Mouse (Mus musculus): Measurements from ENCODE around the gene Zfp385b. TPM values are rescaled to one million over a fixed set of nuclear protein-coding genes. Genes with fewer than 3 reads are reported as not detected.

Gene Zfp385b
- total and polyA plus RNA-seq, 3 experiments, result 7.3 to 8.2 (median 7.9) TPM

GRCm38 (mm10) chr2:77506308-77506707, 313.1 kb downstream of the Zfp385b start:
- H3K4me3 ChIP-seq, result no peak overlapping the region
- no peak overlapping the region for H3K27ac ChIP-seq
- no peak for DNase-seq
- no peak overlapping the region for H3K9ac ChIP-seq (ENCODE audit: low read depth, low read length)
- no peaks in the 10 kb centered on the region for H3K27me3 ChIP-seq (ENCODE audit: control insufficient read depth, insufficient read depth, low read length)
- TF ChIP-seq POLR2A (IDR thresholded peaks at IDR 0.05; ENCODE audit: insufficient read depth, low read depth, low read length), result no peak
- no peaks in the 10 kb centered on the region for H3K79me2 ChIP-seq (replicated peaks; ENCODE audit: control insufficient read depth, insufficient read depth, low read length)
- intact Hi-C loops (cut with DNase I), result no loop called here
- WGBS, result 20% methylated on average over 7 of the region's 7 CpGs
- no peaks in the 10 kb centered on the region for H3K36me3 ChIP-seq (ENCODE audit: control insufficient read depth, insufficient read depth, low read length)
- no peaks in the 10 kb centered on the region for H3K4me1 ChIP-seq (ENCODE audit: control insufficient read depth, insufficient read depth, low read length)

GRCm38 (mm10) chr2:77505614-77506013, 313.8 kb downstream of the Zfp385b start:
- no peak for DNase-seq
- Histone ChIP-seq H3K27me3 (ENCODE audit: control insufficient read depth, insufficient read depth, low read length) (no peaks in the 10 kb centered on the region), H3K79me2 (replicated peaks; ENCODE audit: control insufficient read depth, insufficient read depth, low read length) (no peaks in the 10 kb centered on the region), H3K27ac (no peak overlapping the region), H3K9ac (ENCODE audit: low read depth, low read length) (no peak overlapping the region), H3K4me3 (no peak overlapping the region), H3K4me1 (ENCODE audit: control insufficient read depth, insufficient read depth, low read length) (no peaks in the 10 kb centered on the region), H3K36me3 (ENCODE audit: control insufficient read depth, insufficient read depth, low read length) (no peaks in the 10 kb centered on the region)
- no peak for TF ChIP-seq POLR2A (IDR thresholded peaks at IDR 0.05; ENCODE audit: insufficient read depth, low read depth, low read length)
- WGBS, result 70% methylated on average over 1 of the region's 1 CpGs
- intact Hi-C loops (cut with DNase I), result no loop called here

GRCm38 (mm10) chr2:77503674-77504351, 315.6 kb downstream of the Zfp385b start:
- no peak for DNase-seq
- Histone ChIP-seq H3K36me3 (ENCODE audit: control insufficient read depth, insufficient read depth, low read length) (no peaks in the 10 kb centered on the region), H3K4me1 (ENCODE audit: control insufficient read depth, insufficient read depth, low read length) (no peaks in the 10 kb centered on the region), H3K4me3 (no peak overlapping the region), H3K27me3 (ENCODE audit: control insufficient read depth, insufficient read depth, low read length) (no peaks in the 10 kb centered on the region), H3K9ac (ENCODE audit: low read depth, low read length) (no peak overlapping the region), H3K79me2 (replicated peaks; ENCODE audit: control insufficient read depth, insufficient read depth, low read length) (no peaks in the 10 kb centered on the region), H3K27ac (no peak overlapping the region)
- TF ChIP-seq EP300 (IDR thresholded peaks at IDR 0.05; ENCODE audit: insufficient read depth, low read depth, low read length) (no peak), CTCF (IDR thresholded peaks at IDR 0.05) (no peak), POLR2A (IDR thresholded peaks at IDR 0.05; ENCODE audit: insufficient read depth, low read depth, low read length) (no peak)
- intact Hi-C loops (cut with DNase I), result no loop called here
- WGBS, result 86% methylated on average over 6 of the region's 6 CpGs

GRCm38 (mm10) chr2:77503217-77503616, 316.2 kb downstream of the Zfp385b start:
- TF ChIP-seq EP300 (IDR thresholded peaks at IDR 0.05; ENCODE audit: insufficient read depth, low read depth, low read length) (no peak), POLR2A (IDR thresholded peaks at IDR 0.05; ENCODE audit: insufficient read depth, low read depth, low read length) (no peak), CTCF (IDR thresholded peaks at IDR 0.05) (no peak)
- Histone ChIP-seq H3K79me2 (replicated peaks; ENCODE audit: control insufficient read depth, insufficient read depth, low read length) (no peaks in the 10 kb centered on the region), H3K9ac (ENCODE audit: low read depth, low read length) (no peak overlapping the region), H3K27ac (no peak overlapping the region), H3K4me1 (ENCODE audit: control insufficient read depth, insufficient read depth, low read length) (no peaks in the 10 kb centered on the region), H3K36me3 (ENCODE audit: control insufficient read depth, insufficient read depth, low read length) (no peaks in the 10 kb centered on the region), H3K27me3 (ENCODE audit: control insufficient read depth, insufficient read depth, low read length) (no peaks in the 10 kb centered on the region), H3K4me3 (no peak overlapping the region)
- 87% methylated on average over 8 of the region's 8 CpGs for WGBS
- DNase-seq, result no peak
- intact Hi-C loops (cut with DNase I), result no loop called here

- no peak for TF ChIP-seq EP300 (IDR thresholded peaks at IDR 0.05; ENCODE audit: insufficient read depth, low read depth, low read length)
- TF ChIP-seq CTCF (IDR thresholded peaks at IDR 0.05), result no peak
- no peak for TF ChIP-seq POLR2A (IDR thresholded peaks at IDR 0.05; ENCODE audit: insufficient read depth, low read depth, low read length)
- no peaks in the 10 kb centered on the region for H3K79me2 ChIP-seq (replicated peaks; ENCODE audit: control insufficient read depth, insufficient read depth, low read length)
- DNase-seq, result no peak
- no peak overlapping the region for H3K4me3 ChIP-seq
- no peak overlapping the region for H3K27ac ChIP-seq
- no peaks in the 10 kb centered on the region for H3K27me3 ChIP-seq (ENCODE audit: control insufficient read depth, insufficient read depth, low read length)
- intact Hi-C loops (cut with DNase I), result no loop called here
- WGBS, result 40% methylated on average over 8 of the region's 8 CpGs
- no peaks in the 10 kb centered on the region for H3K36me3 ChIP-seq (ENCODE audit: control insufficient read depth, insufficient read depth, low read length)
- H3K4me1 ChIP-seq (ENCODE audit: control insufficient read depth, insufficient read depth, low read length), result no peaks in the 10 kb centered on the region
- no peak overlapping the region for H3K9ac ChIP-seq (ENCODE audit: low read depth, low read length)
Observed at GRCm38 (mm10) chr2:77502458-77502857, 317.0 kb downstream of the Zfp385b start.

- H3K36me3 ChIP-seq (ENCODE audit: control insufficient read depth, insufficient read depth, low read length), result no peaks in the 10 kb centered on the region
- H3K4me3 ChIP-seq, result no peak overlapping the region
- H3K27ac ChIP-seq, result no peak overlapping the region
- intact Hi-C loops (cut with DNase I), result no loop called here
- H3K4me1 ChIP-seq (ENCODE audit: control insufficient read depth, insufficient read depth, low read length), result no peaks in the 10 kb centered on the region
- no peak overlapping the region for H3K9ac ChIP-seq (ENCODE audit: low read depth, low read length)
- no peak for TF ChIP-seq CTCF (IDR thresholded peaks at IDR 0.05)
- TF ChIP-seq POLR2A (IDR thresholded peaks at IDR 0.05; ENCODE audit: insufficient read depth, low read depth, low read length), result no peak
- TF ChIP-seq EP300 (IDR thresholded peaks at IDR 0.05; ENCODE audit: insufficient read depth, low read depth, low read length), result no peak
- DNase-seq, result no peak
- 52% methylated on average over 6 of the region's 6 CpGs for WGBS
- no peaks in the 10 kb centered on the region for H3K27me3 ChIP-seq (ENCODE audit: control insufficient read depth, insufficient read depth, low read length)
- no peaks in the 10 kb centered on the region for H3K79me2 ChIP-seq (replicated peaks; ENCODE audit: control insufficient read depth, insufficient read depth, low read length)
Observed at GRCm38 (mm10) chr2:77500480-77500879, 319.0 kb downstream of the Zfp385b start.
